ENCODE assay signal across 21 mouse cellular contexts in genomic region chr8:4417141-4417540, GRCm38 (mm10).
DNase-seq lines count a peak whose midpoint lies in the region; ATAC-seq and TF ChIP-seq lines count a peak whose summit lies in the region.
"Had no signal": no experiment of that assay in that cellular context is flagged by ENCODE, and none has a peak within 500 bp of the region (broad histone marks: within the 10 kb centered on the region; RNA-seq: fewer than 3 reads in every experiment).

No protein-coding gene starts in this region.

- peak; percentile 75 for DNase-seq in heart, adult 11 months
- no peak for DNase-seq in heart, adult 18-20 months
- DNase-seq in intestine, embryonic 14.5 days (ENCODE audit: low spot score), result peak; percentile 44
- peak; percentile 7 for DNase-seq in limb, embryonic 10.5 days (ENCODE audit: low spot score)
- DNase-seq in limb, embryonic 14.5 days (ENCODE audit: low spot score), result peak; percentile 2
- DNase-seq in embryo, embryonic 10.5 days (ENCODE audit: low spot score), result no peak
- DNase-seq: adrenal gland, adult 2 months; adrenal gland, postnatal 10 days; adrenal gland, postnatal 25 days; cerebellum, adult 11 months; cerebellum, adult 18-20 months; cerebellum, adult 8-10 months; cerebellum, adult 9-11 months; cerebellum, postnatal 14 days; cerebellum, postnatal 36 days had no signal

- H3K27ac ChIP-seq in intestine, embryonic 14.5 days (ENCODE audit: low read depth), result no peak overlapping the region
- H3K27ac ChIP-seq in intestine, embryonic 15.5 days, result no peak overlapping the region
- H3K27ac ChIP-seq in limb, embryonic 10.5 days, result no peak overlapping the region
- no peak overlapping the region for H3K27ac ChIP-seq in limb, embryonic 14.5 days (replicated peaks; ENCODE audit: low read depth, low read length)
- H3K27ac ChIP-seq: embryonic facial prominence, embryonic 10.5 days; embryonic facial prominence, embryonic 12.5 days; forebrain, embryonic 12.5 days had no signal

- no peak overlapping the region for H3K4me2 ChIP-seq in intestine, embryonic 14.5 days (ENCODE audit: low read length)
- H3K4me2 ChIP-seq in intestine, embryonic 15.5 days (replicated peaks), result no peak overlapping the region
- H3K4me2 ChIP-seq in limb, embryonic 14.5 days (replicated peaks; ENCODE audit: low read depth, low read length, severe bottlenecking), result no peak overlapping the region
- H3K4me2 ChIP-seq: embryonic facial prominence, embryonic 12.5 days; forebrain, embryonic 12.5 days had no signal

- 81% methylated on average over 3 of the region's 3 CpGs for WGBS in intestine, embryonic 14.5 days
- WGBS in intestine, embryonic 15.5 days, result 80% methylated on average over 3 of the region's 3 CpGs
- WGBS in limb, embryonic 10.5 days, result 73% methylated on average over 3 of the region's 3 CpGs
- WGBS in limb, embryonic 14.5 days, result 63% methylated on average over 3 of the region's 3 CpGs

- no peak for TF ChIP-seq POLR2A in limb, embryonic 14.5 days (IDR thresholded peaks at IDR 0.05; ENCODE audit: borderline replicate concordance, extremely low read depth, insufficient read depth, insufficient read length)

- H3K9me3 ChIP-seq in intestine, embryonic 14.5 days (ENCODE audit: control insufficient read depth, low read length), result no peaks in the 10 kb centered on the region
- H3K9me3 ChIP-seq in intestine, embryonic 15.5 days, result no peaks in the 10 kb centered on the region
- no peaks in the 10 kb centered on the region for H3K9me3 ChIP-seq in limb, embryonic 10.5 days (replicated peaks)
- H3K9me3 ChIP-seq in limb, embryonic 14.5 days (ENCODE audit: control insufficient read depth, low read length), result no peaks in the 10 kb centered on the region
- H3K9me3 ChIP-seq: embryonic facial prominence, embryonic 10.5 days; embryonic facial prominence, embryonic 12.5 days; forebrain, embryonic 12.5 days had no signal

- no peak overlapping the region for H3K9ac ChIP-seq in intestine, embryonic 14.5 days (ENCODE audit: low read length)
- no peak overlapping the region for H3K9ac ChIP-seq in intestine, embryonic 15.5 days
- no peak overlapping the region for H3K9ac ChIP-seq in limb, embryonic 14.5 days (ENCODE audit: low read depth, low read length, severe bottlenecking)
- H3K9ac ChIP-seq: embryonic facial prominence, embryonic 12.5 days; forebrain, embryonic 12.5 days had no signal

- H3K36me3 ChIP-seq in intestine, embryonic 14.5 days (ENCODE audit: control insufficient read depth, insufficient read depth, low read length), result no peaks in the 10 kb centered on the region
- no peaks in the 10 kb centered on the region for H3K36me3 ChIP-seq in intestine, embryonic 15.5 days
- H3K36me3 ChIP-seq in limb, embryonic 10.5 days, result no peaks in the 10 kb centered on the region
- no peaks in the 10 kb centered on the region for H3K36me3 ChIP-seq in limb, embryonic 14.5 days (ENCODE audit: control insufficient read depth, insufficient read depth, low read length)
- H3K36me3 ChIP-seq: embryonic facial prominence, embryonic 10.5 days; embryonic facial prominence, embryonic 12.5 days; forebrain, embryonic 12.5 days had no signal

- no peaks in the 10 kb centered on the region for H3K4me1 ChIP-seq in intestine, embryonic 14.5 days (replicated peaks; ENCODE audit: control insufficient read depth, insufficient read depth, low read length)
- H3K4me1 ChIP-seq in intestine, embryonic 15.5 days (replicated peaks), result no peaks in the 10 kb centered on the region
- H3K4me1 ChIP-seq in limb, embryonic 10.5 days, result no peaks in the 10 kb centered on the region
- H3K4me1 ChIP-seq in limb, embryonic 14.5 days (ENCODE audit: control insufficient read depth, insufficient read depth, low read length), result no peaks in the 10 kb centered on the region
- H3K4me1 ChIP-seq: embryonic facial prominence, embryonic 10.5 days; embryonic facial prominence, embryonic 12.5 days had no signal

- no peak for ATAC-seq in intestine, embryonic 14.5 days (replicated peaks; ENCODE audit: low FRiP score, low TSS enrichment, low read depth)
- ATAC-seq in intestine, embryonic 15.5 days, result no peak
- ATAC-seq in limb, embryonic 14.5 days (ENCODE audit: low FRiP score, low read depth), result no peak
- ATAC-seq: forebrain, embryonic 14.5 days; forebrain, embryonic 16.5 days had no signal

- no peaks in the 10 kb centered on the region for H3K27me3 ChIP-seq in intestine, embryonic 14.5 days (replicated peaks; ENCODE audit: control insufficient read depth, insufficient read depth, low read length)
- no peaks in the 10 kb centered on the region for H3K27me3 ChIP-seq in intestine, embryonic 15.5 days (replicated peaks)
- H3K27me3 ChIP-seq in limb, embryonic 10.5 days (ENCODE audit: low read depth, poor library complexity, severe bottlenecking), result no peaks in the 10 kb centered on the region
- no peaks in the 10 kb centered on the region for H3K27me3 ChIP-seq in limb, embryonic 14.5 days (ENCODE audit: control insufficient read depth, insufficient read depth, low read length)
- H3K27me3 ChIP-seq: embryonic facial prominence, embryonic 12.5 days; forebrain, embryonic 12.5 days had no signal

- H3K4me3 ChIP-seq in intestine, embryonic 14.5 days (ENCODE audit: low read depth, low read length), result no peak overlapping the region
- no peak overlapping the region for H3K4me3 ChIP-seq in intestine, embryonic 15.5 days (replicated peaks)
- no peak overlapping the region for H3K4me3 ChIP-seq in limb, embryonic 10.5 days
- H3K4me3 ChIP-seq in limb, embryonic 14.5 days (replicated peaks; ENCODE audit: low read length), result no peak overlapping the region
- H3K4me3 ChIP-seq: embryonic facial prominence, embryonic 10.5 days; embryonic facial prominence, embryonic 12.5 days; forebrain, embryonic 12.5 days had no signal

Comparison
In these comparisons a context has a peak if more than half of its experiments do, and no peak if none do; other contexts are left out.
1. DNase-seq: peak in heart, adult 11 months (single experiment), intestine, embryonic 14.5 days (single experiment), limb, embryonic 10.5 days (single experiment) and limb, embryonic 14.5 days (single experiment); none in heart, adult 18-20 months (0 of 2) and embryo, embryonic 10.5 days (single experiment).